ENCODE assay signal across 13 mouse cellular contexts in the genomic region with DNA sequence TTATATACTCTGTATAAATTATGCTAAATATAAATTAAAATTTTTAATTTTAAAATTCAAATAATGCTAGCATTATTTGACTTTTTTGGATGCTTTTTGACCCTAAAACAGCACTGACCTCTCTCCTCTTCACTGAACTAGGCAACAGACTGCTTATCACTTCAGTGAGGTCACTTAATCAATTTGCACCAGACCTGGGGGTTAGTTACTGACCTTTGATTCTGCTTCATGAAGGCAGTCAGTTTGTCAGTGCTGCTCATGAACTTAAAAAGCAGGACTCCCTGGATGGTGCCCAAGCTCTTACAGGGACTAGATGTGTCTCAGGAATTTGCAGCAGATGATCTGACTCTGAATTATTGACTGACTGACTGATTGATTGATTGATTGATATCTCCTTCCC.
"Had no signal": no experiment of that assay in that cellular context is flagged by ENCODE, and none has a peak within 500 bp of the region (broad histone marks: within the 10 kb centered on the region; RNA-seq: fewer than 3 reads in every experiment).

No protein-coding gene starts in this region.

- H3K27me3 ChIP-seq: lung, embryonic 15.5 days; megakaryocyte, embryonic 14.5 days; midbrain, embryonic 12.5 days; neural tube, embryonic 12.5 days; stomach, embryonic 15.5 days had no signal

- DNase-seq: midbrain, embryonic 14.5 days; right cerebral cortex, postnatal 14 days; thymus, adult 2 months; thymus, postnatal 25 days; thymus, postnatal 4 days had no signal

- H3K36me3 ChIP-seq: lung, embryonic 15.5 days; stomach, embryonic 15.5 days had no signal

- H3K9me3 ChIP-seq: lung, embryonic 15.5 days; megakaryocyte, embryonic 14.5 days; midbrain, embryonic 12.5 days; neural tube, embryonic 12.5 days; stomach, embryonic 15.5 days had no signal

- H3K9ac ChIP-seq: liver, embryonic 14.5 days; lung, embryonic 15.5 days; midbrain, embryonic 12.5 days; neural tube, embryonic 12.5 days; stomach, embryonic 15.5 days had no signal

- H3K4me1 ChIP-seq: stomach, embryonic 15.5 days had no signal

- H3K4me3 ChIP-seq: lung, embryonic 15.5 days; megakaryocyte, embryonic 14.5 days; midbrain, embryonic 12.5 days; neural tube, embryonic 12.5 days; stomach, embryonic 15.5 days had no signal

- H3K27ac ChIP-seq: liver, embryonic 14.5 days; lung, embryonic 15.5 days; macrophage; midbrain, embryonic 12.5 days; neural tube, embryonic 12.5 days; stomach, embryonic 15.5 days; stomach, postnatal 0 days had no signal

- H3K4me2 ChIP-seq: lung, embryonic 15.5 days; midbrain, embryonic 12.5 days; neural tube, embryonic 12.5 days; stomach, embryonic 15.5 days had no signal
